Mouse (Mus musculus): ENCODE data around the gene Gars. TPM values are rescaled to one million over a fixed set of nuclear protein-coding genes. Genes with fewer than 3 reads are reported as not detected.

Gars gene
- total and polyA plus RNA-seq, 3 experiments: 26.7 to 60.4 (median 55.1) TPM

DNA sequence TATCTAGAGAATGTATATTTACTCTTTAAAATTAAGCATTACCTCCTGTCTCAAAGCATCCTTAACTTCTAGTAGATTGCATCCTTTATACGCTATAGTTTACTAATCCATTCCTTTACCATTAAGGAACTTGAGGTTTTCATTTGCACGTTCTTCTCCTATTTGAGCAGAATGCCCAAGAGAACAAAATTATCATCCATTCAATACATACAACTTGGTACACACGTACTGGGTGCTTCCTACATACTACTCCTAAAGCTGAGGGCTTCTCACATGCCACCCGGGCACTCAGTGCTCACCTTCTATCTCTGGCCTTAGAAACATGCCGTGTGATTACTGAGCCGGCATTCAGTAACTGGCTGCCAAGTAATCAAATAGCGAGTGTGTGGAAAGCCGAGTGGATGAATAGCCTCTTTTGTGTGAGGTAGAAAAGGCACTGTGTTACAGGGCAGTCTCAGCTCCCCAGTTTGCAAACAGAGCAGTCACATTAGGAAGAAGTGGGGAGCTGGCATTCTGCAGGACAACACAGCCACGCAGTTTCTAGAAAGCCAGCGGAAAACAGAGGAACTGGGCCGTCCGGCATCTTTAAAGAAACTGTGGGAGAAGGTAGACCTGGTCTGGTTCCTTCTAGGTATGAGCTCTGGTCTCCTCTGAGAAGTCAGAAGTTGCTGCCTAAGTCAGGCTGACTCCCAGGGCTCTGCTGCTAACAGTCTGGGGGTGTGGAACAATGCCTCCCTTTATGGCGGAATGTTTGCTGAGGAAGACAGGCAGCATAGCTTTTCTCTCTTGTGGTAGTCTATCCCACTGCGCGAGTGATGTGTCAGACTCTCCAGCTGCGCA lies 28.2 kb upstream of the Gars start:
- H3K79me2 ChIP-seq (replicated peaks; ENCODE audit: control insufficient read depth, insufficient read depth, low read length): no peaks in the 10 kb centered on the region
- no peaks in the 10 kb centered on the region for H3K36me3 ChIP-seq (ENCODE audit: control insufficient read depth, insufficient read depth, low read length)
- no peaks in the 10 kb centered on the region for H3K27me3 ChIP-seq (ENCODE audit: control insufficient read depth, insufficient read depth, low read length)
- no peaks in the 10 kb centered on the region for H3K4me1 ChIP-seq (ENCODE audit: control insufficient read depth, insufficient read depth, low read length)
- 41% methylated on average over 16 of the region's 16 CpGs for WGBS
- no peak overlapping the region for H3K4me3 ChIP-seq
- no peak overlapping the region for H3K27ac ChIP-seq
- H3K9ac ChIP-seq (ENCODE audit: low read depth, low read length): no peak overlapping the region
- no peak for DNase-seq
- TF ChIP-seq EP300 (IDR thresholded peaks at IDR 0.05; ENCODE audit: insufficient read depth, low read depth, low read length) (no peak), CTCF (IDR thresholded peaks at IDR 0.05) (no peak), POLR2A (IDR thresholded peaks at IDR 0.05; ENCODE audit: insufficient read depth, low read depth, low read length) (no peak)
- intact Hi-C loops (cut with DNase I): no loop called here

DNA sequence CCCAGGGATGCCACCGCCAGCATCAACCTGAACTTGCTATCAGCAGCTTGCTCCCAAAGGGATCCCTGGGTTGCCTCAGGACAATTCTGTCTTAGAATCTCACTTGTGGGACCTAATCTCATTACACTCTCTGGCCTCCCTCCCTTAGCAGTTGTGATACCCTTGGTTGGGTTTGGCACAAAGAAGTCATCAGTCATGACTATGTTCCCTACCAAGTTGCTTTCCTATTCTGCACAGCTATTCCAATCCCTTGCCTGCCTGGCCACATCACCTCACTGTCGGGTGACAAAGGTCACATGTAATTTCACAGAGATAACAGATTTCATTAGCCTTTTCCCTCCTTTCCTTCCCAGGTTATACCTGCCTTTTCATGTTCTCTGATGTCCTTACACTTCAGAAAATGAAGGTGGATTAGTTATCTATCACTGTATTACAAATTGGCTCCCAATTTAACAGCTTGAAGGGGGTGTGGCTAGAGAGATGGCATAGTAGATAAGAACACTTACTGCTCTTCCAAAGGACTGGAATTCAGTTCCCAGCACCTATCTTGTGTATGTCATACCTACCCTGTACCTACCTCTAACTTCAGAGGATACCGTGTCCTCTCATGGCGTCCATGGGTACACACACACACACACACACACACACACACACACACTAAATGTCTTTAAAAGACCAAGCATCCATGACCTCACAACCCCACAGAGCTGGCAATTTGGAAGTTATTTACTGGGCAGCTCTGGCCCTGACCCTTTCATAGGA lies 27.3 kb upstream of the Gars start:
- H3K4me3 ChIP-seq: no peak overlapping the region
- no peaks in the 10 kb centered on the region for H3K36me3 ChIP-seq (ENCODE audit: control insufficient read depth, insufficient read depth, low read length)
- 78% methylated on average over 4 of the region's 4 CpGs for WGBS
- H3K79me2 ChIP-seq (replicated peaks; ENCODE audit: control insufficient read depth, insufficient read depth, low read length): no peaks in the 10 kb centered on the region
- H3K4me1 ChIP-seq (ENCODE audit: control insufficient read depth, insufficient read depth, low read length): no peaks in the 10 kb centered on the region
- H3K27me3 ChIP-seq (ENCODE audit: control insufficient read depth, insufficient read depth, low read length): no peaks in the 10 kb centered on the region
- DNase-seq: no peak
- H3K27ac ChIP-seq: no peak overlapping the region
- no peak overlapping the region for H3K9ac ChIP-seq (ENCODE audit: low read depth, low read length)
- intact Hi-C loops (cut with DNase I): no loop called here
- TF ChIP-seq CTCF (IDR thresholded peaks at IDR 0.05) (no peak), EP300 (IDR thresholded peaks at IDR 0.05; ENCODE audit: insufficient read depth, low read depth, low read length) (no peak), POLR2A (IDR thresholded peaks at IDR 0.05; ENCODE audit: insufficient read depth, low read depth, low read length) (no peak)

DNA sequence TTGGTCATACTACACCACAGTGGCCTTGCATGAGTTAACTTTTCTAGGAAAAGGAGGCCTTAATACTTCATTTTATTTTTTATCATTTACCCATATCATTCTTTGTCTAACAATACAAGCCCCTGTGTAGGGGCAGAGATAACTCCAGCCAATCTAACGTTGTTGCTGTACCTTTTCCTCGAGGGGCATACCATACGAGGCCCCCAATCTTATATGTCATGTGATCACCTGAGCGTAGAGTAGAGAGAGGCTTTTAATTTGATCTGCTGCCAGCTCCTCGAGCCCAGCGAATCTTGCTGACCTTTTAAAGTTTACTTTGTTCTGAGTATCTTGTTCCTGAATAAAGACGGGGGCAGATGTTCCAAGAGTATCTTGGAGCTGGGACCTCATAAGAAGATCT lies 25.3 kb upstream of the Gars start:
- intact Hi-C loops (cut with DNase I): no loop called here
- TF ChIP-seq CTCF (IDR thresholded peaks at IDR 0.05): no peak
- TF ChIP-seq EP300 (IDR thresholded peaks at IDR 0.05; ENCODE audit: insufficient read depth, low read depth, low read length): no peak
- TF ChIP-seq POLR2A (IDR thresholded peaks at IDR 0.05; ENCODE audit: insufficient read depth, low read depth, low read length): no peak

DNA sequence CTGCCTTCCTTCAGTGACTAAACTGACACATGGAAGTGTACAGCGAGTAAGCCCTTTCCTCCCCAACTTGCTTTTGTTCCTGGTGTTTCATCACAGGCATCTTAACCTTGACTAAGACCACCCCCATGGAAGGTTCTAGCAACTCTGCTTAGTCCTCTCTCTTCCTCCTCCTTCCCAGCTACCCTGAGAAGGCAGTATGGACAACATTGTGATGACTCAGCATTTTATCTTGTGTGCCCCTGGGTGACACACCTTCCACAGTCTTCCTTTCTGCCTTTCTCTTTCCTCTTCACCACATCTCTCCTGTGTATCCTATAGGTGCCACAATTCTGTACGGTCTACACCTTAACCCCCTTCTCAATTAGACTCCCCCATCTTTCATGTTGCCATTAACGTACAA lies 23.6 kb upstream of the Gars start:
- H3K27me3 ChIP-seq (ENCODE audit: control insufficient read depth, insufficient read depth, low read length): no peaks in the 10 kb centered on the region
- 93% methylated on average over 3 of the region's 3 CpGs for WGBS
- no peaks in the 10 kb centered on the region for H3K4me1 ChIP-seq (ENCODE audit: control insufficient read depth, insufficient read depth, low read length)
- H3K36me3 ChIP-seq (ENCODE audit: control insufficient read depth, insufficient read depth, low read length): no peaks in the 10 kb centered on the region
- no peak for DNase-seq
- no peak for TF ChIP-seq CTCF (IDR thresholded peaks at IDR 0.05)
- TF ChIP-seq EP300 (IDR thresholded peaks at IDR 0.05; ENCODE audit: insufficient read depth, low read depth, low read length): no peak
- TF ChIP-seq POLR2A (IDR thresholded peaks at IDR 0.05; ENCODE audit: insufficient read depth, low read depth, low read length): no peak
- H3K27ac ChIP-seq: no peak overlapping the region
- no peaks in the 10 kb centered on the region for H3K79me2 ChIP-seq (replicated peaks; ENCODE audit: control insufficient read depth, insufficient read depth, low read length)
- intact Hi-C loops (cut with DNase I): no loop called here
- no peak overlapping the region for H3K9ac ChIP-seq (ENCODE audit: low read depth, low read length)
- H3K4me3 ChIP-seq: no peak overlapping the region

More for the DNA sequence above, 25.3 kb upstream of the Gars start:
- no peak for DNase-seq
- H3K27ac ChIP-seq: no peak overlapping the region
- WGBS: 65% methylated on average over 7 of the region's 7 CpGs
- no peaks in the 10 kb centered on the region for H3K36me3 ChIP-seq (ENCODE audit: control insufficient read depth, insufficient read depth, low read length)
- H3K79me2 ChIP-seq (replicated peaks; ENCODE audit: control insufficient read depth, insufficient read depth, low read length): no peaks in the 10 kb centered on the region
- no peaks in the 10 kb centered on the region for H3K27me3 ChIP-seq (ENCODE audit: control insufficient read depth, insufficient read depth, low read length)
- H3K4me3 ChIP-seq: no peak overlapping the region
- H3K9ac ChIP-seq (ENCODE audit: low read depth, low read length): no peak overlapping the region
- no peaks in the 10 kb centered on the region for H3K4me1 ChIP-seq (ENCODE audit: control insufficient read depth, insufficient read depth, low read length)

DNA sequence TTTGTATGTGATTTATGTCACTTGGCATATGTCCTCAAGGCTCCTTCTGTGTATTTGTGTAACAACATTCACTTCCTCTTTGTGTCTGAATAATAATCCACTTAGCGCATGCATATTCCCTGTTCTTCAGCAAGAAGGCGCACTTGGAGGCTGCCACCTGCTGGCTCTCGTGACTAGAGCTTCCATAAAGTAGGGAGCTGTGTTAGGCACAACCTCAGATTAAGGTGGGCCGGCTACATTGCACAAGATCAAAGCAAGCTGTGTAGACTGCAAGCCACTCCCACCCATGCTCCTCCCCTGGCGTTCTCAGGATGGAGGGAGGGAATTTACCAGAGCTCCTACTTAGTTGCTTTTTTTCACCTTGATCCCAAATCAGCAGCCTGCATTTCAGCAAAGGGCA lies 21.6 kb upstream of the Gars start:
- DNase-seq: peak; percentile 59 to 60
- TF ChIP-seq EP300 (IDR thresholded peaks at IDR 0.05; ENCODE audit: insufficient read depth, low read depth, low read length) (peak; percentile 55; the same call in 1 of the 2 replicates), POLR2A (IDR thresholded peaks at IDR 0.05; ENCODE audit: insufficient read depth, low read depth, low read length) (no peak), CTCF (IDR thresholded peaks at IDR 0.05) (peak; percentile 74)
- Histone ChIP-seq H3K4me3 (no peak overlapping the region), H3K27me3 (ENCODE audit: control insufficient read depth, insufficient read depth, low read length) (no peaks in the 10 kb centered on the region), H3K36me3 (ENCODE audit: control insufficient read depth, insufficient read depth, low read length) (no peaks in the 10 kb centered on the region), H3K79me2 (replicated peaks; ENCODE audit: control insufficient read depth, insufficient read depth, low read length) (no peaks in the 10 kb centered on the region), H3K4me1 (ENCODE audit: control insufficient read depth, insufficient read depth, low read length) (no peaks in the 10 kb centered on the region), H3K27ac (no peak overlapping the region), H3K9ac (ENCODE audit: low read depth, low read length) (no peak overlapping the region)
- 10% methylated on average over 5 of the region's 5 CpGs for WGBS
- intact Hi-C loops (cut with DNase I): loop anchor here (1.0 to 5.0 kb wide), 2 partner anchors 99 to 309 kb away; no protein-coding TSS in a partner anchor

All from heart, adult 2 months (tissue).